Mouse (Mus musculus) retina, postnatal 1 day (tissue): ENCODE measurements around the gene Utrn.
A peak's percentile ranks its signal among the peaks of the same experiment; 100 is the strongest.

Source experiments
- DNase-seq: peaks from one replicate; pipeline ENCODE4 v3.0.0-alpha.2; 2012

The Utrn gene

DNA sequence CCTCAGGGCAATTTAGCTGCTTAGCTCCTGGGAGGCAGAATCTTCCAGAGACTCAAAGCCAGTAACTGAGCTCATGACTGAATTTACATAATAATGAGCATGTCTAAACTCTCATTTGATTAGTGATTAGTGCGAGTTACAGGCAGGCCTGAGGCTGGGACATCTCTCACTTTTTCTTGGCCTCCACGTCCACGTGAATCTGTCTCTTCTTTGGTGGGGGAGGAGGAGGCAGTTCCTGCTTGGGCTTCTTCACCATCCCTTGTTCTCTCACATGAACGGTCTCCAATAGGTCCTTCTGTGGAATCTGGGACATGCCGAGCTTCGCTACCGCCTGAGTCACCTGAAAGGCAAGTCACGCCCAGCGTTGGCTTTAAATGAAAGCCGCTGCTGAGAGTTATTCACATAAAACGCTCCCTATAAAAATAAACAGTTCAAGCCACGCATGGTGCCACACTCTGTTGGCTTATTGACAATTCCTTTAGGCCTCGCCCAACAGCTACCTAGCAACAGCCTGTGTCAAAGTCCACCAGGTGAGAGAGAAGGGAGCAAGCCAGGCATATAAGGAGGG, 143.0 kb downstream of the Utrn start:
- peak; percentile 59 for DNase-seq

- peak; percentile 11 for DNase-seq
These were observed 144.7 kb downstream of the Utrn start for GRCm38 (mm10) chr10:12724247-12725001.

- no peak for DNase-seq
These were observed 145.9 kb downstream of the Utrn start for GRCm38 (mm10) chr10:12723269-12723668.

- no peak for DNase-seq
These were observed 147.1 kb downstream of the Utrn start for GRCm38 (mm10) chr10:12722111-12722510.

GRCm38 (mm10) chr10:12718386-12718785, 150.8 kb downstream of the Utrn start:
- no peak for DNase-seq

- DNase-seq: no peak
These were observed 151.8 kb downstream of the Utrn start for GRCm38 (mm10) chr10:12717381-12717780.

- DNase-seq: no peak
These were observed 152.4 kb downstream of the Utrn start for GRCm38 (mm10) chr10:12716657-12717327.

- DNase-seq: no peak
These were observed 155.8 kb downstream of the Utrn start for GRCm38 (mm10) chr10:12713236-12713855.

DNA sequence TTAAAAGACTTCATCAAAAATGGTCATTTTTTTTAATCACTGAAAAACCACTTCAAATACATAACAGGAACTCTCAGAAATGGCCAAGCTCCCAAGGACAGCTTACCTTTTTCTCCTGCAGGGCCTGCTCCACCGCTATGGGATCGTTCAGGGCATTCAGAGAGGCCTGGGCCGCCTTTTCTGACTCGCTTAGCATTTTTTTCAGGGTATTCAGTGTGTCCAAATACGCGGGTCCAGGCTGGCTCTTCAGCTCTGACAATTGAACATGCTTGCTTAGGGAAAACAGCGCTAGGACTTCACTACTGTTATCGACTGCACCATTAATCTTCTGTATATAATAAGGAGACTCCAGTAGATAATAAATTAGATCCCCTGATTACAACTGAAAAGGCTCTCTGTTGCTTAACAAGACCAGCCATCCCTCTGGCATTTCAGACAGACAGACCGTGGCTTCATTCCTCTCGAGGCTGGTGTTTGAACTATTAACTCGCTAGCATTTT, 157.8 kb downstream of the Utrn start:
- no peak for DNase-seq

DNA sequence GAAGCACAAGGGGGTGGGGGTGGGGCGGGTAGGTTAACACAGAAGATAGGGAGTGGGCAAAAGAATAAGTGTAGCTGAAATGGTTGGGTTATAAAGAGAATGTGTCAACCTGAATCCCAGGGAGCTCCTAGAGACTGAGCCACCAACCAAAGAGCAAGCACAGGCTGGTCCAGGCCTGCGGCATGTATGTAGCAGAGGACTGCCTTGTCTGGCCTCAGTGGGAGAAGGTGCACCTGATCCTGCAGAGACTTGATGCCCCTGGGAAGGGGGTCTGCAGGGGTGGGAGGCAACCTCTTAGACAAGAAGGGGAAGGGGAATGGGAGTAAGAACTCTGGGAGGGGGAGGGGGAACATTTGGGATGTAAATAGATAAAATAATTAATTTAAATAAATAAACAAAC, 162.6 kb downstream of the Utrn start:
- DNase-seq: no peak

DNA sequence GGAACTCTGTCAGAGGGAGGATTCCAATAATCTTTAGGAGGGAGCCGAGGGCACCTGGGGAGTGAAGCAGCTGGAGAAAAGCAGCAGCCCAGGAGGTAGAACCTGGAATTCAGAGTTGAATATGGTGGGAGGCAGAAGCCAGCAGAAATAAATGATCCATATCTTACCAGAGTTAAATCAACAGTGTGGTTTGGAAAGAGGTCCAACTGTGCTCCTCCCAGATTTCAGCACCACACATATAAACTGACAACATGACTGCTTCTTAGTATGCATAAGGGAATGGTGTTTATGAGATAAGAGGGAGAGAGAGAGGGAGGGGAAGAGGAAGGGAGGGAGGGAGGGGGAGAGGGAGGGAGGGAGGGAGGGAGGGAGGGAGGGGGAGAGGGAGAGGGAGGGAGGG, 163.2 kb downstream of the Utrn start:
- DNase-seq: no peak

GRCm38 (mm10) chr10:12704290-12704689, 164.9 kb downstream of the Utrn start:
- no peak for DNase-seq

DNA sequence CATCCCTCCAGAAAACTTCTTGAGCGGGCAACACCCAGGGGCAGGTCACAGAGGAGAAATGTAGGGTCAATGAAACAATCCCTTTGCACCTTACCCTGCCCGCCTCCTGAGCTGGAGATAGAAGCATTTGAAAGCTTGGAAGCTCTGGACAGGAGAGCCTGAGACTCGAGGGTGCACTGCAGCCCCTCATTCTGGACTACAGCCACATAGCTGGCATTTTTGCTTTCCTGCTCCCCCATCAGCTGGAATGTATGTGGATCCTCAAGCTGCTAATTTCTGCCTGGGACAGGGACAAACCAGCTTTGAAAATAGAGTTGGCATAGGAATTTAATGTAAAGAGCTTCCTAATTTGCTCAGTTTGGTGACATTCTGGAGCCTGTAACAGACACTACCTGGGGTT, 165.6 kb downstream of the Utrn start:
- no peak for DNase-seq

DNA sequence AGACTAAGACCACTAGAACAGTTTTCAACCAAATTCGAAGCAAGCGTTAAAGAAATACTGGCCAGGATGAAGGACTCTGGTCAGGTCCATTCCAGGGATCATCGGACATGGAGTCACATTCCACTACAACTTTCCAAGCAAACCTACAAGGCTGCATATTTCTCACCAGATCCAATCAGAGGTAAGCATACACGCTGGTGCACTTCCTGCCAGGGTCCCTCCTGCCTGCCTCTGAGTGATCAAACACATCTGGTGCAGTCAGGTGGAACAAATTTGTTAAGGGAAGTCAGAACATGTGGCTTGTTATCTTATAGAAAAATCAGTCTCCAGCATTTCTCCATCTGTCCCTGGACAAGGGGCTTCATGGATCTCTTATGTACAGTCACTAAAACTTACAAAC, 167.0 kb downstream of the Utrn start:
- no peak for DNase-seq

DNA sequence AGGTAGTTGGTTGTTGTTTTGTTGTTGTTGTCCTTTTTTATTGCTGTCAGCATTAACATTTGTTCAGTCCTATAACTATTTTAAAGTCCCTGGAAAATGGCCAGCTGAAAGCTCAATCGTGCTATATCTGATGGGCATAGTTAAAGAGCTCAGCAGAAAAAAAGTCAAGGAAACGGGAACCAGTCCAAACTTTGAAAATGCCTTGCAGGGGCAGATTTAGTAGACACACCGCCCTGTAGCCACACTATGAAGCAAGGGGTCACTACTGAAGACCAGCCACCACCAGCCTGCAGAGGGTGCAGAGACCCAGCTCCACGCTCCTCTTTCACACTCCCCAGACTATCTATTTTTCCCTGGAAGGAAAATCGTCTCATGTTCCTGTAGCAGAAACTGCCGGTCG, 167.5 kb downstream of the Utrn start:
- no peak for DNase-seq

DNA sequence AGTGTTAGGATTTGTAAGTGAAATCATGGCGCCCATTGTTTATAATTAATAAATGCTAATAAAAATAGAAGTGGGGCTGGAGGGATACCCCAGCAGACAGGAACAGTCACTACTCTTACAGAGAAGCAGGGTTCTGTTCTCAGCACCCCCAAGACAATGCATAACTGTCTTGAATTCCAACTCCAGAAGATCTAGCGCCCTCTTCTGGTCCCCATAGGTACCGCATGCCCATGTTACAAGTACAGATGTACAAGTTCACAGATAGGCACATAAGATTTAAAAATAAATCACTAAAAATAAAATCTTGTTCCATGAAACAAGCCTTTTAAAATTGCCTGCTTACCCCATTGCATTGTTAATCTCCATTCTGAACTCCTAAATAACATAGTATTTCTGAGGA, 168.6 kb downstream of the Utrn start:
- DNase-seq: no peak

- DNase-seq: no peak
These were observed 171.3 kb downstream of the Utrn start for GRCm38 (mm10) chr10:12697902-12698301.

- no peak for DNase-seq
These were observed 172.5 kb downstream of the Utrn start for GRCm38 (mm10) chr10:12696704-12697103.

- DNase-seq: no peak
These were observed 174.4 kb downstream of the Utrn start for GRCm38 (mm10) chr10:12694774-12695173.

DNA sequence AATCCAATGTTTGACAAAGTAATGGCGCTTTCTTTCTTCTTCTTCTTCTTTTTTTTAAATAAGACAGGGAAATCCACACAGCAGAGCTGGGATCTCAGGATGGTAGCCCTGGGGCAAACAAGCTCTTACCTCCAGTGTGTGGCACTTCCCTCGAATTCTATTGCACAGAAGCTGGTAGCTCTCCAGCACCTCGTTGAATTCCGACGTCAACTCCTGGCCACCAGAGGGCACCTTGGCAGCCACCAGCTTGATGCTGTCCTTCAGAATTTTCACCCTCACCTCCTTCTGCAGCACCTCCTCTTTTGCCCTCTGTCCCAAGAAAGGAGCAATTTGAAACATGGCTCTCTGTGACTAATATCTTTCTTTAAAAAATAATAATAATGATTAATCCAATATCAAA, 178.6 kb downstream of the Utrn start:
- peak; percentile 67 for DNase-seq

DNA sequence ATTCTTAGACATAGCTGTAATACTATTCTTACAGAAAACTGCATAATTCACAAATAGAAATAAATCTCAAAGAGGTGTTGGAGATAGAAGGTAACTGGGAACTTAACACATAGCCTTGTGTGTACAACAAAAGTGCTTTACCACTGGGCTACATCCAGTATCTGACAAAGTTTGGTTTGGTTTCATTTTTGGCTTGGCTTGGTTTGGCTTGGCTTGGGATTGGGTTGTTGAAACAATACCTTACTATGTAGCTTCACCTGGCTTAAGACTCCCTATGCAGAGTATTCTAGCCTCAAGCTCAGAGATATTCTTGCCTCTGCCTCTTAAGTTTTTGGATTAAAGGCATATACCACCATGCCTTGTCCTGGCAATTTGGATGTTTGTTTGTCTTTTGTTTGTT, 183.5 kb downstream of the Utrn start:
- DNase-seq: no peak

DNA sequence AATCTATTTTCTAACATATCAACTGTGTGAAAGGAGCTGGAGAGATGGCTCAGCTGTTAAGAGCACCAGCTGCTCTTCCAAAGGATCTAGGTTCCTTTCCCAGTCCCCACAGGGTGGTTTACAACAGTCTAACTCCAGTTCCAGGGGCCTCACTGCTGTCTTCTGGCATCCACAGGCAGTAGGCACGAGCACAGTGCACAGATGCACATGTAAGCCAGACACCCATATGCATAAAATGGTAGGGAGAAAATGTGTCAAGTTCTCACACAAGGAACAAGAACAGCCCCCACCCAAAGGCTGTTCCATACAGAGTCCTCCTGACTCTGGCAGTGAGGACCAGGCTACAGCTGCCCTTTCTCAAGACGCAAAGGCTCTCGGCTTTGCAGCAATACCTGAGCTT, 185.1 kb downstream of the Utrn start:
- no peak for DNase-seq

GRCm38 (mm10) chr10:12673309-12673708, 195.9 kb downstream of the Utrn start:
- DNase-seq: no peak

- no peak for DNase-seq
These were observed 197.6 kb downstream of the Utrn start for GRCm38 (mm10) chr10:12671608-12672007.
